Mouse (Mus musculus): Measurements from ENCODE around the gene Asl.

- no peak for TF ChIP-seq CTCF (conservative IDR thresholded peaks at IDR 0.05; ENCODE audit: insufficient read depth, insufficient read length, low read depth, low read length)
- no peak for TF ChIP-seq POLR2A (IDR thresholded peaks at IDR 0.05; ENCODE audit: low read depth, low read length)
Observed at GRCm38 (mm10) chr5:130000735-130001134, 28.3 kb downstream of the Asl start.
